Mouse (Mus musculus) left cerebral cortex, adult 11 months (tissue): ENCODE measurements around the gene Chchd1.

Experiments
- DNase-seq: peaks from one replicate; pipeline ENCODE4 v3.0.0; 2022; ENCODE audit warnings: low spot score

The Chchd1 gene

GRCm38 (mm10) chr14:20725660-20726339, 23.0 kb downstream of the Chchd1 start:
- no peak for DNase-seq

- no peak for DNase-seq
These were observed 27.1 kb downstream of the Chchd1 start for GRCm38 (mm10) chr14:20729871-20730270.

- DNase-seq, result no peak
These were observed 28.2 kb downstream of the Chchd1 start for GRCm38 (mm10) chr14:20730853-20731602.

GRCm38 (mm10) chr14:20733041-20733951, 30.5 kb downstream of the Chchd1 start:
- no peak for DNase-seq

GRCm38 (mm10) chr14:20733952-20734774, 31.4 kb downstream of the Chchd1 start, which contains the start of gene Ndst2:
TSS of gene Ndst2 (minus strand) at chr14:20734562.
- DNase-seq, result peak; percentile 79

GRCm38 (mm10) chr14:20735052-20735451, 32.2 kb downstream of the Chchd1 start:
- DNase-seq, result no peak

- no peak for DNase-seq
These were observed 33.1 kb downstream of the Chchd1 start for GRCm38 (mm10) chr14:20735892-20736390.

- DNase-seq, result no peak
These were observed 34.5 kb downstream of the Chchd1 start for GRCm38 (mm10) chr14:20737306-20737705.

- no peak for DNase-seq
These were observed 35.7 kb downstream of the Chchd1 start for GRCm38 (mm10) chr14:20738511-20738910.

GRCm38 (mm10) chr14:20741301-20741700, 38.5 kb downstream of the Chchd1 start:
- DNase-seq, result no peak

GRCm38 (mm10) chr14:20743614-20744013, 40.8 kb downstream of the Chchd1 start:
- no peak for DNase-seq

- DNase-seq, result no peak
These were observed 44.1 kb downstream of the Chchd1 start for GRCm38 (mm10) chr14:20746935-20747334.

- DNase-seq, result no peak
These were observed 45.6 kb downstream of the Chchd1 start for GRCm38 (mm10) chr14:20748388-20748787.

GRCm38 (mm10) chr14:20749494-20750051, 46.8 kb downstream of the Chchd1 start:
- no peak for DNase-seq

GRCm38 (mm10) chr14:20750503-20750902, 47.7 kb downstream of the Chchd1 start:
- DNase-seq, result no peak

- no peak for DNase-seq
These were observed 51.0 kb downstream of the Chchd1 start for GRCm38 (mm10) chr14:20753792-20754191.
